Mouse (Mus musculus): Measurements from ENCODE around the gene Ugt1a1. TPM values are rescaled to one million over a fixed set of nuclear protein-coding genes. Genes with fewer than 3 reads are reported as not detected.

The Ugt1a1 gene
- polyA plus RNA-seq, 1 experiment from 2014 or later: not detected

DNA sequence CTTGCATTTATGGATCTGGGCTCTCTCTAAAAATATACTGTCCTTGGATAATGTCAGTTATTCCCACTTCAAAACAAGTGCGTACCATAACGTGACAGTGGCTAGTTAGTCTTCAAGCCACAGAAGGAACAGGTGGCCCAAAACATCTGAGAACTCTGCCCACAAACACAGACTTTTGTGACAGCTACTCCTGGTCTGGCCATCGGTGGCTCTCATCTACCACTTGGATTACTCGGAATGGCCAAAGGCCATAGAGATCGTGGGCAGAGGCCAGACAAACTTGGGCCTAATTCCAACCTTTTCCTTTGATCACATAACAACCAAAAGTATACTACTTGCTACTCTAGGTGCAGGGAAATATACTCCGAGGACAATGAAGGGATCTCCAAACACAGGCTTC lies 56.3 kb downstream of the Ugt1a1 start:
- Histone ChIP-seq H3K4me1 (replicated peaks) (no peaks in the 10 kb centered on the region), H3K27ac (no peak overlapping the region), H3K36me3 (peaks cover 96% of the 10 kb centered on the region), H3K9me3 (peaks cover 73% of the 10 kb centered on the region), H3K4me3 (no peak overlapping the region), H3K27me3 (ENCODE audit: insufficient read depth, poor library complexity, severe bottlenecking) (no peaks in the 10 kb centered on the region)
- WGBS: 86% methylated on average over 6 of the region's 6 CpGs
- DNase-seq (ENCODE audit: low spot score): no peak

Other genes with a start within 250 kb of the Ugt1a1 start
- 27.5 and 30.2 TPM in 2 replicates for gene Usp40, start 203.4 kb upstream of the Ugt1a1 start, polyA plus RNA-seq (2016; fragmentation: Nextera tagmentation; extraction: Ambion mirVana)
- not detected in 2 replicates for gene Ugt1a10, start 156.6 kb upstream of the Ugt1a1 start, polyA plus RNA-seq (2016; fragmentation: Nextera tagmentation; extraction: Ambion mirVana)
- not detected in 2 replicates for gene Ugt1a9, start 141.2 kb upstream of the Ugt1a1 start, polyA plus RNA-seq (2016; fragmentation: Nextera tagmentation; extraction: Ambion mirVana)
- gene Ugt1a8, start 124.1 kb upstream of the Ugt1a1 start, polyA plus RNA-seq (2016; fragmentation: Nextera tagmentation; extraction: Ambion mirVana): not detected in 2 replicates
- gene Ugt1a7c, start 116.9 kb upstream of the Ugt1a1 start, polyA plus RNA-seq (2016; fragmentation: Nextera tagmentation; extraction: Ambion mirVana): 0.61 and 1.1 TPM in 2 replicates
- not detected in 2 replicates for gene Ugt1a6b, start 108.7 kb upstream of the Ugt1a1 start, polyA plus RNA-seq (2016; fragmentation: Nextera tagmentation; extraction: Ambion mirVana)
- 0.31 TPM in 1 of 2 replicates, not detected in the other for gene Ugt1a6a, start 77.2 kb upstream of the Ugt1a1 start, polyA plus RNA-seq (2016; fragmentation: Nextera tagmentation; extraction: Ambion mirVana)
- gene Ugt1a5, start 45.9 kb upstream of the Ugt1a1 start, polyA plus RNA-seq (2016; fragmentation: Nextera tagmentation; extraction: Ambion mirVana): not detected in 2 replicates
- gene Ugt1a2, start 11.4 kb upstream of the Ugt1a1 start, polyA plus RNA-seq (2016; fragmentation: Nextera tagmentation; extraction: Ambion mirVana): 0.12 TPM in 1 of 2 replicates, not detected in the other
- gene Dnajb3, start 6.2 kb upstream of the Ugt1a1 start, polyA plus RNA-seq (2016; fragmentation: Nextera tagmentation; extraction: Ambion mirVana): 13.4 and 14.0 TPM in 2 replicates
- 0.93 and 1.1 TPM in 2 replicates for gene Mroh2a, start 15.0 kb downstream of the Ugt1a1 start, polyA plus RNA-seq (2016; fragmentation: Nextera tagmentation; extraction: Ambion mirVana)
- 169 and 205 TPM in 2 replicates for gene Hjurp, start 65.7 kb downstream of the Ugt1a1 start, polyA plus RNA-seq (2016; fragmentation: Nextera tagmentation; extraction: Ambion mirVana)
- not detected in 2 replicates for gene Trpm8, start 65.7 kb downstream of the Ugt1a1 start, polyA plus RNA-seq (2016; fragmentation: Nextera tagmentation; extraction: Ambion mirVana)
- 0.25 TPM in 1 of 2 replicates, not detected in the other for gene Spp2, start 195.0 kb downstream of the Ugt1a1 start, polyA plus RNA-seq (2016; fragmentation: Nextera tagmentation; extraction: Ambion mirVana)

Measured in hindbrain, embryonic 10.5 days (tissue).